Mouse (Mus musculus) heart, adult 2 months (tissue): ENCODE data around the gene Evx2.

Experiments used
- CTCF ChIP-seq: fragments of 200-600 bp; IDR thresholded peaks from 2 replicates; pipeline ENCODE4 v1.8.1; 2022; ENCODE audit warnings: antibody characterized with exemption, mild to moderate bottlenecking, moderate library complexity
- EP300 ChIP-seq: fragments of 200-500 bp; IDR thresholded peaks from 2 replicates; pipeline ENCODE4 v1.6.1; 2011; ENCODE audit warnings: low read depth, low read length, control low read depth; ENCODE audit not compliant: insufficient read depth
- POLR2A ChIP-seq: fragments of 200-500 bp; IDR thresholded peaks from 2 replicates; pipeline ENCODE4 v1.6.1; 2011; ENCODE audit warnings: mild to moderate bottlenecking, low read depth, low read length, control low read depth; ENCODE audit not compliant: insufficient read depth

DNA sequence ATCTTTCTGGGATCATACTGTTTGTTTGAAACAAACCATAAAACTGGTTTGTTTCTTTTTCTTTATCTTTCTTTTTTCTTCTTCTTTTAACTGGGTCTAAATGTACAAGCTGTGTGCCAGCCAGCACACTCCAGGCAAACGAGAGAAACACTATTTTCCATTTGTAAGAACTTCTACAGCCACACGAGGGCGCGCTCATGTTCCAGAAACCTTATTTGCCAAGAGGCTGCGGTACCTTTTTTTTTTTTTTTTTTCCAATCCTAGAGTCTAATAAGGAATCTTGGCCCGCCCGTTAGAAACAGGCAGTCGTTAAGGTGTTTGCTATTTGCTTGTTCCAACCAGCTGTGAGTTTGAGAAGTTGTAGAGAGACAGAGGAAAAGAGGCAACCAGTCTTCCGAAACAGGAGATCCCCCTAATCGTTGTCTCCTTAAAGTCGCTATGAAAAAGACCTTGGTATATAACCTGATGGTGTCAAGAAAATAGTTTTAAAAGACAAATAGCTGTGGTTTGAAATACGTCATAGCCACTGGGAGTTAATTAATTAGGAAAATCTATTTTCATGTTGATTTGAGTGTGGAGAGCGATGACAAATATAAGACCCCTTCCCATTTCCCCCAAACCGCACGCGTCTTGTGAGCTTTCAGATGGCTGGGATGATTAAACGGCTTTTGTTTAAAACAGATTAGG is 27.1 kb upstream of the Evx2 start:
- TF ChIP-seq POLR2A = no peak
- TF ChIP-seq CTCF = peak; percentile 78
- TF ChIP-seq EP300 = no peak
